Mouse (Mus musculus) stomach, postnatal 0 days (tissue): ENCODE measurements at regions not wholly inside any gene's neighbourhood (a gene's known extent, or its start where the extent isn't known, plus 50 kb on each side); places are given as distances from the start of the nearest gene placed in this dataset.

Source experiments
- ATAC-seq: fragments of 200-750 bp; cut with Nextera tagmentation; 2 replicates; pipeline ENCODE4 v1.8.0; 2017; ENCODE audit not compliant: low FRiP score, low TSS enrichment
- DNase-seq: peaks from one replicate; pipeline ENCODE4 v3.0.0-alpha.2; 2016; ENCODE audit warnings: low spot score
- H3K27ac ChIP-seq: fragments of 300-500 bp; sonication (generic); replicated peaks from 2 replicates; pipeline ENCODE4 v1.5.1; 2014; ENCODE audit warnings: mild to moderate bottlenecking, control low read depth
- H3K27me3 ChIP-seq: fragments of 300-500 bp; sonication (generic); 2 replicates; pipeline ENCODE4 v1.6.1; 2014; ENCODE audit warnings: low read length; ENCODE audit not compliant: control insufficient read depth, insufficient read depth
- H3K36me3 ChIP-seq: fragments of 300-500 bp; sonication (generic); 2 replicates; pipeline ENCODE4 v1.6.1; 2014; ENCODE audit warnings: low read length, mixed read lengths; ENCODE audit not compliant: control insufficient read depth, insufficient read depth
- H3K4me1 ChIP-seq: fragments of 300-500 bp; sonication (generic); replicated peaks from 2 replicates; pipeline ENCODE4 v1.6.1; 2014; ENCODE audit warnings: antibody characterized with exemption; ENCODE audit not compliant: control insufficient read depth, insufficient read depth
- H3K4me2 ChIP-seq: fragments of 300-500 bp; sonication (generic); replicated peaks from 2 replicates; pipeline ENCODE4 v1.6.1; 2014; ENCODE audit warnings: low read depth, mild to moderate bottlenecking, control low read depth, moderate library complexity
- H3K4me3 ChIP-seq: fragments of 300-500 bp; sonication (generic); 2 replicates; pipeline ENCODE4 v1.5.1; 2014; ENCODE audit warnings: low read depth, low read length, control low read depth
- H3K9ac ChIP-seq: fragments of 300-500 bp; sonication (generic); 2 replicates; pipeline ENCODE4 v1.6.1; 2014; ENCODE audit warnings: mild to moderate bottlenecking, low read length, control low read depth, mixed read lengths
- H3K9me3 ChIP-seq: fragments of 300-500 bp; sonication (generic); 2 replicates; pipeline ENCODE4 v1.6.1; 2016; ENCODE audit warnings: low read length; ENCODE audit not compliant: control insufficient read depth
- CTCF ChIP-seq: IDR thresholded peaks from 2 replicates; pipeline ENCODE4 v1.5.1; 2016; ENCODE audit warnings: antibody characterized with exemption, low read depth, mild to moderate bottlenecking, moderate library complexity
- EP300 ChIP-seq: optimal IDR thresholded peaks from 2 replicates; pipeline ENCODE3; 2016; ENCODE audit warnings: antibody characterized with exemption
- WGBS: fragments of 180-500 bp; shearing (Covaris S2); extraction: QIAGEN DNeasy Blood & Tissue Kit; methylation state at CpG from one replicate; pipeline ENCODE4 v1.1.7; 2014; 5-methylcytosine and 5-hydroxymethylcytosine counted together

DNA sequence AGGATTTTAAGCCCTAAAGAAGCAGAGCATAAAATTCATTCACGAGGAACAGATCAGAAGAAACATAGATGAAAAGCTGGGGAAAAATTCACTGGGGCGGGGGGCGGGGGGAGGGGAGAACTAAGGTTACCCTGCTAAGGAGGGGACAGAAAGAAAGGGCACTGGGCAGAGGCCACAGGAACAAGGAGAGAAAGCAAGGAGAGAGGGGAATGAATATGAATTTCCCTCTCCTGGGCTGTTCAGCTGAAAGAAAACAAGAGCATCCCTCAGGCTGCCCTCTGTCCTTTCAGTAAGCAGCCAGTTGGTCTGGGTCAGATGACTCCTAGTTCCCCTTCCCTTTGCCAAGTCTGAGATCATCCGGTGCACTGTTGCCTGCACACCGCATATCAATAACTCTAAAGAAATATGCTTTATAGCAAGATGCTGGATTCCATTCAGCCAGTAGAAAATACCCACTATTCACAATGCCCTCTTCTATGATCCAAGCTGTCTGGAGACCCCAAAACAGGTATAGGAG lies 467.7 kb upstream of the Rag2 start:
- H3K9me3 ChIP-seq: no peaks in the 10 kb centered on the region
- no peak overlapping the region for H3K4me2 ChIP-seq
- no peak for DNase-seq
- no peak overlapping the region for H3K9ac ChIP-seq
- no peak for ATAC-seq
- no peak overlapping the region for H3K27ac ChIP-seq
- TF ChIP-seq CTCF (no peak), EP300 (no peak)
- no peaks in the 10 kb centered on the region for H3K36me3 ChIP-seq
- H3K27me3 ChIP-seq: no peaks in the 10 kb centered on the region
- WGBS: 69% methylated on average over 5 of the region's 5 CpGs
- H3K4me3 ChIP-seq: no peak overlapping the region
- H3K4me1 ChIP-seq: no peaks in the 10 kb centered on the region

DNA sequence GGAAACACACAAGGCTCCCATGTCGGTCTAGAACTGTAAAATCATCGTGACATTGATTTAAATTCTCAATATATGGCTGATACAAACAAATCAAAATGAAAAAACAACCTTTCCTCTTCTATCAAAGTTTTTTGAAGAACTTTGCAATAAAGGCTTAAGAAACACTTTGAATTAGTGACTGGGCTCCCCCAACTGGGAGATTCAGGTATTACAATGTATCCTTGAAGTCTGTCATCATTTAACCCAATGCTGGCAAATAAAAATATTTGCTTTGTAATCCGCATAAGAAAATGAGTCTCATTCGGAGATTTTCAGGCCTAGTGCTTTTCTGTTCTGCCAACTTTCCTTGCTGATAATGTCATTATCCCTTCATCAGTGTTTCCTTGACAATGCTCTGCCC lies 465.2 kb upstream of the Rag2 start:
- Histone ChIP-seq H3K36me3 (no peaks in the 10 kb centered on the region), H3K9ac (no peak overlapping the region), H3K4me3 (no peak overlapping the region), H3K4me2 (no peak overlapping the region), H3K27ac (no peak overlapping the region), H3K9me3 (no peaks in the 10 kb centered on the region), H3K4me1 (no peaks in the 10 kb centered on the region), H3K27me3 (no peaks in the 10 kb centered on the region)
- TF ChIP-seq EP300: no peak
- TF ChIP-seq CTCF: peak; percentile 79
- DNase-seq: peak; percentile 14
- no peak for ATAC-seq
- WGBS: 14% methylated on average over 4 of the region's 4 CpGs

DNA sequence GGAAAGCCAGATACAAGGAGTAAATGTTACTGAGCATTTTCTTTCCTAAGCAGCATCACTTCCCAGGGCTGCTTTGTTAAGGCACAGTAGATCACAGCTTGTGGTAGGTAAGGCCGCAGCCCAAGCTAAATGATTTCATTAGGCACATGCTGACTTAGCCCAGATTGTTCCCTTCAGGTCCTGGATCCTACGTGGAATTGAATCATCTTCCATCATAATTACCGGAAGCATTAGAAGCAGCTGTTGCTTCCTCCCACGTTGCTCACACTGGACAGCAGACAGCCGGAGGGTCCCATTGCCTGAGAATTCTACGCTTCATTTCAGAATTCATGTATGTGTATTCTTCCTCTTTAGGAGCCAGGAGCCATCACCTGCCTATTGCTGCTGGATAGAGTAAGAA lies 458.6 kb upstream of the Rag2 start:
- Histone ChIP-seq H3K4me2 (no peak overlapping the region), H3K27ac (no peak overlapping the region), H3K27me3 (no peaks in the 10 kb centered on the region), H3K4me1 (no peaks in the 10 kb centered on the region), H3K9me3 (no peaks in the 10 kb centered on the region), H3K36me3 (no peaks in the 10 kb centered on the region), H3K4me3 (no peak overlapping the region), H3K9ac (no peak overlapping the region)
- DNase-seq (no peak), ATAC-seq (no peak)
- TF ChIP-seq EP300 (no peak), CTCF (no peak)
- WGBS: 66% methylated on average over 6 of the region's 6 CpGs

- no peaks in the 10 kb centered on the region for H3K9me3 ChIP-seq
- ATAC-seq (no peak), DNase-seq (no peak)
- H3K9ac ChIP-seq: no peak overlapping the region
- no peak for TF ChIP-seq CTCF
- no peaks in the 10 kb centered on the region for H3K36me3 ChIP-seq
- 25% methylated on average over 6 of the region's 6 CpGs for WGBS
- H3K27me3 ChIP-seq: no peaks in the 10 kb centered on the region
- no peaks in the 10 kb centered on the region for H3K4me1 ChIP-seq
- no peak overlapping the region for H3K27ac ChIP-seq
- no peak overlapping the region for H3K4me3 ChIP-seq
- no peak overlapping the region for H3K4me2 ChIP-seq
Measured at GRCm38 (mm10) chr2:101172806-101173205, 451.7 kb upstream of the Rag2 start.

DNA sequence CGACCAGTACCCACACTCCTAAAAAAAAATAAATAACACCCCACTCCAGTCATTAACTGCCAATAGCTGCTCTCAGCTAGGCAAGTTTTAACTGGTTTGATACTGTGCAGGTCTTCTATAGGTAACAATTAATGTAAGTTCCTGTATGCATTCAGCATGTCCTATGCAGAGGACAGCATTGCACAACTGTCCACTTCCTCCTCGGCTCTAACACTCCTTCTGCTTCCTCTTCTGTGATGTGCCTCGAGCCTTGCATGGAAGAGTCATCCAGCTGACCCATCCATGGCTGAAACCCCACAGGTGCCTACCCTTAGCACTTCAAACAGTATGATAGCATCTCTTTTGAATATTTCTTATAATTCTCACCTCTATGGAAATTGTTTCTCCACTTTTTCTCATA lies 449.4 kb upstream of the Rag2 start:
- Histone ChIP-seq H3K27ac (no peak overlapping the region), H3K9me3 (no peaks in the 10 kb centered on the region), H3K4me3 (no peak overlapping the region), H3K27me3 (no peaks in the 10 kb centered on the region), H3K36me3 (no peaks in the 10 kb centered on the region), H3K4me2 (no peak overlapping the region), H3K4me1 (no peaks in the 10 kb centered on the region), H3K9ac (no peak overlapping the region)
- no peak for ATAC-seq
- WGBS: 59% methylated on average over 3 of the region's 3 CpGs
- DNase-seq: no peak
- TF ChIP-seq CTCF (no peak), EP300 (no peak)

DNA sequence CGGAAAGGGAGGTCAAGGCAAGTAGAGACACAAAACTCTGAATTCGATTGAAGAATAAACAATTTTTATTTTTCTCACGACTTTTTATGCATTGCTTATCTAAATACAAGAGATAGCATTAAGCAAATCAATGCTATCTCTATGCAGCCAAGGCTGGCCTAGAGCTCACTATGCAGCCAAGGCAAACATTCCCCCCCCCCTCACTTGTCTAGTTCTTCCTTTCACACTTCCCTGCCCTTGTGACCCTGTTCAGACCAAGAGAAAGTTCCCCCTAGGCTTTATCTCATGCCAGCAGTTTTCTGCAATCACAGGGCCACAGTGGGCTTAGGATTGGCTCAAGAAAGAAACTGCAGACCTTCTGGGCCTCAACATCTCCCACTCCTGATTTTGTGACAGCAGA lies 417.9 kb upstream of the Rag2 start:
- DNase-seq (no peak), ATAC-seq (no peak)
- TF ChIP-seq CTCF (no peak), EP300 (no peak)
- Histone ChIP-seq H3K4me3 (no peak overlapping the region), H3K36me3 (no peaks in the 10 kb centered on the region), H3K27me3 (no peaks in the 10 kb centered on the region), H3K9ac (no peak overlapping the region), H3K27ac (no peak overlapping the region), H3K4me1 (no peaks in the 10 kb centered on the region), H3K4me2 (no peak overlapping the region), H3K9me3 (no peaks in the 10 kb centered on the region)
- WGBS: 52% methylated on average over 3 of the region's 3 CpGs
